Mouse (Mus musculus): ENCODE data around the gene Ldah. TPM values are rescaled to one million over a fixed set of nuclear protein-coding genes. Genes with fewer than 3 reads are reported as not detected.
A peak's percentile ranks its signal among the peaks of the same experiment; 100 is the strongest.

Gene Ldah
- polyA plus RNA-seq, 1 experiment from 2014 or later, result 84.3 TPM

GRCm38 (mm10) chr12:8301011-8301814 is 93.3 kb downstream of the Ldah start:
- ATAC-seq (ENCODE audit: low FRiP score), result peak; percentile 18; the same call in 1 of the 2 replicates
- Histone ChIP-seq H3K4me3 (peak overlapping the region; percentile 47), H3K9ac (peak overlapping the region; percentile 66), H3K27me3 (peaks cover 99% of the 10 kb centered on the region), H3K36me3 (no peaks in the 10 kb centered on the region), H3K4me1 (replicated peaks) (peaks cover 43% of the 10 kb centered on the region), H3K27ac (0 out of 2 replicates have a peak overlapping the region, but pooled peaks have one; percentile 13), H3K4me2 (peak overlapping the region; percentile 73), H3K9me3 (no peaks in the 10 kb centered on the region)
- WGBS, result 1% methylated on average over 45 of the region's 46 CpGs

- H3K4me1 ChIP-seq (replicated peaks), result peaks cover 45% of the 10 kb centered on the region
- peak; percentile 52 for ATAC-seq (ENCODE audit: low FRiP score)
These were observed 94.0 kb downstream of the Ldah start, which contains the start of gene Gdf7 for GRCm38 (mm10) chr12:8301841-8302431. Gene Gdf7 (minus strand): TSS chr12:8301954.

GRCm38 (mm10) chr12:8305258-8305657 is 97.4 kb downstream of the Ldah start:
- 58% methylated on average over 2 of the region's 2 CpGs for WGBS

More at GRCm38 (mm10) chr12:8301841-8302431, 94.0 kb downstream of the Ldah start, which contains the start of gene Gdf7:
- no peaks in the 10 kb centered on the region for H3K9me3 ChIP-seq
- no peaks in the 10 kb centered on the region for H3K36me3 ChIP-seq
- 0 out of 2 replicates have a peak within 1 kb of the TSS, but pooled peaks have one; percentile 13 for H3K27ac ChIP-seq
- under 1% methylated on average over 53 of the region's 53 CpGs for WGBS
- H3K4me3 ChIP-seq, result peak within 1 kb of the TSS; percentile 47
- peak within 1 kb of the TSS; percentile 73 for H3K4me2 ChIP-seq
- peak within 1 kb of the TSS; percentile 66 for H3K9ac ChIP-seq
- H3K27me3 ChIP-seq, result peaks cover 94% of the 10 kb centered on the region

GRCm38 (mm10) chr12:8306432-8306831 is 98.5 kb downstream of the Ldah start:
- ATAC-seq (ENCODE audit: low FRiP score), result peak; percentile 25
- Histone ChIP-seq H3K9me3 (no peaks in the 10 kb centered on the region), H3K27me3 (peaks cover 63% of the 10 kb centered on the region), H3K4me2 (no peak overlapping the region), H3K4me1 (replicated peaks) (peaks cover 13% of the 10 kb centered on the region), H3K9ac (no peak overlapping the region), H3K36me3 (no peaks in the 10 kb centered on the region), H3K4me3 (no peak overlapping the region), H3K27ac (no peak overlapping the region)
- under 1% methylated on average over 5 of the region's 5 CpGs for WGBS

More at GRCm38 (mm10) chr12:8305258-8305657, 97.4 kb downstream of the Ldah start:
- Histone ChIP-seq H3K9ac (no peak overlapping the region), H3K27ac (no peak overlapping the region), H3K27me3 (peaks cover 65% of the 10 kb centered on the region), H3K36me3 (no peaks in the 10 kb centered on the region), H3K9me3 (no peaks in the 10 kb centered on the region), H3K4me1 (replicated peaks) (peaks cover 18% of the 10 kb centered on the region), H3K4me2 (no peak overlapping the region), H3K4me3 (no peak overlapping the region)
- no peak for ATAC-seq (ENCODE audit: low FRiP score)

- no peaks in the 10 kb centered on the region for H3K36me3 ChIP-seq
- no peaks in the 10 kb centered on the region for H3K9me3 ChIP-seq
- H3K27ac ChIP-seq, result no peak overlapping the region
- no peak overlapping the region for H3K9ac ChIP-seq
- no peak overlapping the region for H3K4me2 ChIP-seq
- 80% methylated on average over 1 of the region's 1 CpGs for WGBS
- peaks cover 8% of the 10 kb centered on the region for H3K4me1 ChIP-seq (replicated peaks)
- peaks cover 63% of the 10 kb centered on the region for H3K27me3 ChIP-seq
- no peak overlapping the region for H3K4me3 ChIP-seq
- no peak for ATAC-seq (ENCODE audit: low FRiP score)
These were observed 99.0 kb downstream of the Ldah start for GRCm38 (mm10) chr12:8306910-8307309.

GRCm38 (mm10) chr12:8310992-8311391 is 103.1 kb downstream of the Ldah start:
- H3K4me2 ChIP-seq, result peak overlapping the region; percentile 16; the same call in 1 of the 2 replicates
- no peak overlapping the region for H3K27ac ChIP-seq
- H3K36me3 ChIP-seq, result no peaks in the 10 kb centered on the region
- WGBS, result 32% methylated on average over 17 of the region's 17 CpGs
- 0 out of 2 replicates have a peak overlapping the region, but pooled peaks have one; percentile 14 for H3K9ac ChIP-seq
- H3K27me3 ChIP-seq, result peaks cover 37% of the 10 kb centered on the region
- no peak for ATAC-seq (ENCODE audit: low FRiP score)
- peaks cover 27% of the 10 kb centered on the region for H3K4me1 ChIP-seq (replicated peaks)
- no peak overlapping the region for H3K4me3 ChIP-seq
- H3K9me3 ChIP-seq, result no peaks in the 10 kb centered on the region

GRCm38 (mm10) chr12:8312266-8312665 is 104.4 kb downstream of the Ldah start:
- no peak overlapping the region for H3K27ac ChIP-seq
- H3K4me3 ChIP-seq, result no peak overlapping the region
- peaks cover 33% of the 10 kb centered on the region for H3K27me3 ChIP-seq
- no peaks in the 10 kb centered on the region for H3K9me3 ChIP-seq
- peaks cover 24% of the 10 kb centered on the region for H3K4me1 ChIP-seq (replicated peaks)
- 88% methylated on average over 4 of the region's 4 CpGs for WGBS
- no peak overlapping the region for H3K4me2 ChIP-seq
- no peak overlapping the region for H3K9ac ChIP-seq
- no peak for ATAC-seq (ENCODE audit: low FRiP score)
- H3K36me3 ChIP-seq, result no peaks in the 10 kb centered on the region

GRCm38 (mm10) chr12:8313270-8313771 is 105.4 kb downstream of the Ldah start, which contains the start of gene Hs1bp3:
Gene Hs1bp3 (plus strand): TSS chr12:8313432.
- Histone ChIP-seq H3K27me3 (peaks cover 33% of the 10 kb centered on the region), H3K36me3 (peaks cover 9% of the 10 kb centered on the region), H3K4me3 (peak within 1 kb of the TSS; percentile 60), H3K4me1 (replicated peaks) (peaks cover 24% of the 10 kb centered on the region), H3K9ac (peak within 1 kb of the TSS; percentile 79), H3K9me3 (no peaks in the 10 kb centered on the region), H3K4me2 (peak within 1 kb of the TSS; percentile 81), H3K27ac (no peak within 1 kb of the TSS)
- peak; percentile 85 for ATAC-seq (ENCODE audit: low FRiP score)
- under 1% methylated on average over 38 of the region's 38 CpGs for WGBS

- peak; percentile 40 for ATAC-seq (ENCODE audit: low FRiP score)
- H3K27me3 ChIP-seq, result peaks cover 33% of the 10 kb centered on the region
- peak overlapping the region; percentile 81 for H3K4me2 ChIP-seq
- WGBS, result 23% methylated on average over 12 of the region's 12 CpGs
- H3K4me3 ChIP-seq, result peak overlapping the region; percentile 60
- peaks cover 24% of the 10 kb centered on the region for H3K4me1 ChIP-seq (replicated peaks)
- peak overlapping the region; percentile 79 for H3K9ac ChIP-seq
- no peak overlapping the region for H3K27ac ChIP-seq
- H3K36me3 ChIP-seq, result peaks cover 14% of the 10 kb centered on the region
- H3K9me3 ChIP-seq, result no peaks in the 10 kb centered on the region
These were observed 105.9 kb downstream of the Ldah start for GRCm38 (mm10) chr12:8313773-8314172.

- peaks cover 24% of the 10 kb centered on the region for H3K4me1 ChIP-seq (replicated peaks)
These were observed 108.6 kb downstream of the Ldah start for GRCm38 (mm10) chr12:8316541-8316940.

GRCm38 (mm10) chr12:8320084-8320713 is 112.3 kb downstream of the Ldah start:
- no peak overlapping the region for H3K9ac ChIP-seq
- 50% methylated on average over 5 of the region's 5 CpGs for WGBS
- ATAC-seq (ENCODE audit: low FRiP score), result peak; percentile 18; the same call in 1 of the 2 replicates
- no peaks in the 10 kb centered on the region for H3K27me3 ChIP-seq
- H3K27ac ChIP-seq, result no peak overlapping the region
- no peak overlapping the region for H3K4me3 ChIP-seq
- H3K4me2 ChIP-seq, result no peak overlapping the region
- H3K4me1 ChIP-seq (replicated peaks), result peaks cover 7% of the 10 kb centered on the region
- H3K36me3 ChIP-seq, result peaks cover 68% of the 10 kb centered on the region
- H3K9me3 ChIP-seq, result no peaks in the 10 kb centered on the region

More at GRCm38 (mm10) chr12:8316541-8316940, 108.6 kb downstream of the Ldah start:
- no peak overlapping the region for H3K27ac ChIP-seq
- H3K4me2 ChIP-seq, result no peak overlapping the region
- no peak overlapping the region for H3K4me3 ChIP-seq
- ATAC-seq (ENCODE audit: low FRiP score), result no peak
- no peak overlapping the region for H3K9ac ChIP-seq
- no peaks in the 10 kb centered on the region for H3K9me3 ChIP-seq
- WGBS, result 88% methylated on average over 5 of the region's 5 CpGs
- peaks cover 37% of the 10 kb centered on the region for H3K36me3 ChIP-seq
- H3K27me3 ChIP-seq, result peaks cover 18% of the 10 kb centered on the region

- Histone ChIP-seq H3K4me2 (no peak overlapping the region), H3K36me3 (peaks cover 72% of the 10 kb centered on the region)
- no peak for ATAC-seq (ENCODE audit: low FRiP score)
These were observed 113.6 kb downstream of the Ldah start for GRCm38 (mm10) chr12:8321506-8321905.

More at GRCm38 (mm10) chr12:8321506-8321905, 113.6 kb downstream of the Ldah start:
- H3K27ac ChIP-seq, result no peak overlapping the region
- H3K9me3 ChIP-seq, result no peaks in the 10 kb centered on the region
- WGBS, result 80% methylated on average over 10 of the region's 10 CpGs
- no peak overlapping the region for H3K4me3 ChIP-seq
- no peaks in the 10 kb centered on the region for H3K4me1 ChIP-seq (replicated peaks)
- H3K27me3 ChIP-seq, result no peaks in the 10 kb centered on the region
- no peak overlapping the region; the same call in 1 of the 2 replicates for H3K9ac ChIP-seq

Measured in hindbrain, embryonic 13.5 days (tissue).